Mouse (Mus musculus) adrenal gland, postnatal 0 days (tissue): ENCODE data around the gene Wee1. TPM values are rescaled to one million over a fixed set of nuclear protein-coding genes. Genes with fewer than 3 reads are reported as not detected.

Source experiments
- polyA plus RNA-seq: library from polyadenylated mRNA; unstranded; fragments of >200 nt; fragmentation: Nextera tagmentation; extraction: Ambion mirVana; gene quantifications from 2 replicates; pipeline ENCODE4 v1.2.1, GENCODE M21; 2015

Gene Wee1
- polyA plus RNA-seq, result 11.6 and 15.2 TPM in 2 replicates

DNA sequence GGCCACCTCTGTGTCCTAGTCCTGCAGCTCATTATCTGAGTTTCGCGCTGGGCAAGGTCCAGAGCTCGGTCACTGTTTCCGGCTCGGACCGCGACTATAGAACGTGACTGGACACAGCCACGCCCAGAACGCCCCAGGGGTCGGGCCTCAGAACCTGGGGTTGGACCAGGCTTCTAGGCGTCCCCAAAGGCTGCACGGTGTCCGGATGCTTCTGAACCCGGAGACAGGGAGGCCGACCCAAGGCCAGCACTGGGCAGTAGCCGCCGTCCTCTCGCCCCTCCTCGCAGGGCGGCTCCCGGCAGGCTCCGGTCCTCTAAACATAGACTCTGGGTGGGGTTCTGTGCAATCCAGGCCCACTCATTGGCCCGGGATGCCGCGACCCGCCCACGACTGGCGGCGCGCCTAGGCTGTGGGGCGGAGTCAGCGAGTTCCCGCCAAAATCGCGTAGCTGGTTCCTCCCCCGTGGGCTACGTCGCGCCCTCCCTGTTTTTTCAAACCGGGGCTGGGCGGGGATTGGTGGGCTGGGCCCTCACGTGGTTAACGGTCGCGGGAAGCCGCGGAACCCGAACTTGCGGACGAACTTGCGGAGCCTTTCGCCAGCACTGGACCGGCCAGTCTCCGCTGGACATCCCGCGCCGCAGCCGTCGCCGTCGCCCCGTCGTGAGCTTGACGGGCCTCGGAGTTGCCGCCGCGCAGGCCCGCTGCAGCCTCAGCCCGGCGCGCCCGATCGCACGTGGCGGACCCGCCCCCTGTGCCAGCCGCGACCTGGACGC is at the start of gene Wee1:
Wee1 (plus strand) TSS at position 531 of the 773 bp plus-strand sequence.

Other genes starting within 250 kb of the Wee1 start
- 39.8 and 53.5 TPM in 2 replicates for gene Dennd5a, start 161.6 kb upstream of the Wee1 start, polyA plus RNA-seq
- gene Tmem41b, start 135.1 kb upstream of the Wee1 start, polyA plus RNA-seq, result 55.3 and 58.0 TPM in 2 replicates
- 13.3 and 20.1 TPM in 2 replicates for gene Ipo7, start 103.8 kb upstream of the Wee1 start, polyA plus RNA-seq
- gene Zfp143, start 60.8 kb upstream of the Wee1 start, polyA plus RNA-seq, result 8.5 and 9.7 TPM in 2 replicates
- 12.0 and 18.1 TPM in 2 replicates for gene Swap70, start 99.7 kb downstream of the Wee1 start, polyA plus RNA-seq